18 mouse cellular contexts compared by ENCODE assay signal in the genomic region with DNA sequence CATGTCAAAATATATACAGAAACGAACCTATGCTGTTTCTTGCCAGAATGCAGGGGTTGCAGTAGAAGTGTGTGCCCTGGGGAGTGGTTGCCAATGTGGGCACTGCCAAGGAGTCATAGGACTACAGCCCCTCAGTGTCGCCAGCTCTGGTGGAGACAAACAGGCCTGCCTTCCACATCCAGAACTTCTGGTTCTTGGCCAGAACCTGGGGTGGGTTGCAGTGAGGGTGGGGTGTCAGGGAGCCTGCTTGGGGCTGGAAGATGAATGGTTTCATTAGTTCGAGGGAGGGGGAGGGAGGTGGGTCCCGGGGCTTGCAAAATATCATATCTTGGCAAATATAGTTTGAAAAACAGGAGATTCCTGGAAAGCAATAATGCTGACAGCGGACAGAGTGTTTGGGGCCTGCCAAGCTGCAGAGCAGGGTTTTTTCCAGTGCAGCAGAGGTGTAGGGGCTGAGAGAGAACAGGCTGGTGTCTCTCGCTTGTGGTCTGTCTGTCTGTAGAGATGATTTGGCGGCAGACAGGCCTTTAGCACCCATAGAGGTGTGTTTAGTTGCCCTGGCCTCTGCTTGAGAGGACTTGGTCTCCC.
"Had no signal": no experiment of that assay in that cellular context is flagged by ENCODE, and none has a peak within 500 bp of the region (broad histone marks: within the 10 kb centered on the region; RNA-seq: fewer than 3 reads in every experiment).

No protein-coding gene starts in this region.

- H3K9me3 ChIP-seq: limb, embryonic 10.5 days; liver, embryonic 15.5 days; lung, embryonic 15.5 days; neural tube, embryonic 13.5 days; stomach, embryonic 15.5 days had no signal

- H3K27ac ChIP-seq: kidney, postnatal 0 days; limb, embryonic 10.5 days; liver, embryonic 15.5 days; lung, embryonic 15.5 days; macrophage; neural tube, embryonic 13.5 days; stomach, embryonic 15.5 days had no signal

- H3K9ac ChIP-seq: liver, embryonic 15.5 days; lung, embryonic 15.5 days; neural tube, embryonic 13.5 days; stomach, embryonic 15.5 days had no signal

- H3K4me3 ChIP-seq: limb, embryonic 10.5 days; liver, embryonic 15.5 days; lung, embryonic 15.5 days; megakaryocyte, embryonic 14.5 days; neural tube, embryonic 13.5 days; stomach, embryonic 15.5 days had no signal

- ATAC-seq: midbrain, embryonic 16.5 days had no signal

- H3K36me3 ChIP-seq: limb, embryonic 10.5 days; liver, embryonic 15.5 days; lung, embryonic 15.5 days; neural tube, embryonic 13.5 days; stomach, embryonic 15.5 days had no signal

- H3K4me1 ChIP-seq: liver, embryonic 15.5 days; megakaryocyte, embryonic 14.5 days had no signal

- H3K4me2 ChIP-seq: liver, embryonic 11.5 days; liver, embryonic 15.5 days; lung, embryonic 15.5 days; midbrain, embryonic 11.5 days; neural tube, embryonic 13.5 days; stomach, embryonic 15.5 days had no signal

- H3K27me3 ChIP-seq: liver, embryonic 15.5 days; lung, embryonic 15.5 days; neural tube, embryonic 13.5 days; stomach, embryonic 15.5 days had no signal

- DNase-seq: kidney, adult 11 months; kidney, adult 9 months; kidney, postnatal 36 days; layer of hippocampus, adult 9-11 months; retina, postnatal 1 day; right cerebral cortex, postnatal 4 days; thymus, postnatal 36 days had no signal
